Mouse (Mus musculus) myocyte (in vitro differentiated cells): Measurements from ENCODE around the gene 1700069L16Rik.

Experiments
- E2F4 ChIP-seq: IDR thresholded peaks from one replicate; pipeline ENCODE4 v1.6.1; 2011; ENCODE audit warnings: mild to moderate bottlenecking, control low read depth, moderate library complexity; ENCODE audit not compliant: insufficient read depth
- MYOD1 ChIP-seq, 3 experiments: IDR thresholded peaks; one replicate each; pipeline ENCODE4 v1.6.1; 2011; ENCODE audit warnings: control low read depth in 2 of 3, low read depth in 2 of 3, mild to moderate bottlenecking in 2 of 3, moderate library complexity in 1 of 3; ENCODE audit not compliant: insufficient read length in 2 of 3, control insufficient read depth in 1 of 3
- POLR2A ChIP-seq: IDR thresholded peaks from one replicate; pipeline ENCODE4 v1.6.1; 2011; ENCODE audit warnings: low read depth, mild to moderate bottlenecking, control low read depth, moderate library complexity; ENCODE audit not compliant: insufficient read length
- TCF12 ChIP-seq: IDR thresholded peaks from one replicate; pipeline ENCODE4 v1.6.1; 2011; ENCODE audit warnings: mild to moderate bottlenecking, control low read depth; ENCODE audit not compliant: poor library complexity, insufficient read depth, severe bottlenecking
- USF1 ChIP-seq: IDR thresholded peaks from one replicate; pipeline ENCODE4 v1.6.1; 2011; ENCODE audit warnings: low read depth, mild to moderate bottlenecking, control low read depth, moderate library complexity

GRCm38 (mm10) chr5:113732182-113732581 lies 7.6 kb upstream of the 1700069L16Rik start:
- no peak for TF ChIP-seq MYOD1 (IDR thresholded peaks at IDR 0.05; ENCODE audit: control insufficient read depth in 1 of 3, insufficient read length in 2 of 3, low read depth in 2 of 3)
- TF ChIP-seq POLR2A = no peak
- TF ChIP-seq E2F4 = no peak
- TF ChIP-seq USF1 = no peak
- no peak for TF ChIP-seq TCF12
